Mouse (Mus musculus) liver, adult 2 months (tissue): ENCODE data around the gene Hs3st5. TPM values are rescaled to one million over a fixed set of nuclear protein-coding genes. Genes with fewer than 3 reads are reported as not detected.

Experiments used
- DNase-seq: peaks from one replicate; pipeline ENCODE4 v3.0.0-alpha.2; 2011; ENCODE audit warnings: low read depth, low spot score; ENCODE audit errors: extremely low read depth
- H3K27ac ChIP-seq: fragments of 200-500 bp; replicated peaks from 2 replicates; pipeline ENCODE4 v1.5.1; 2012; ENCODE audit warnings: low read depth, mild to moderate bottlenecking, control low read depth, inconsistent platforms, low read length; ENCODE audit not compliant: insufficient read depth
- H3K27me3 ChIP-seq: fragments of 200-500 bp; 2 replicates; pipeline ENCODE4 v1.6.1; 2012; ENCODE audit warnings: mild to moderate bottlenecking, moderate library complexity, low read length, inconsistent platforms; ENCODE audit not compliant: control insufficient read depth, insufficient read depth
- H3K36me3 ChIP-seq: fragments of 200-500 bp; 2 replicates; pipeline ENCODE4 v1.6.1; 2012; ENCODE audit warnings: low read length, inconsistent platforms; ENCODE audit not compliant: control insufficient read depth, insufficient read depth
- H3K4me1 ChIP-seq: fragments of 200-500 bp; 2 replicates; pipeline ENCODE4 v1.6.1; 2011; ENCODE audit warnings: low read length; ENCODE audit not compliant: control insufficient read depth, insufficient read depth
- H3K4me3 ChIP-seq: fragments of 200-500 bp; 2 replicates; pipeline ENCODE4 v1.5.1; 2011; ENCODE audit warnings: low read depth, mild to moderate bottlenecking, control low read depth, low read length, moderate library complexity; ENCODE audit not compliant: insufficient read depth
- H3K79me2 ChIP-seq: fragments of 200-500 bp; 2 replicates; pipeline ENCODE4 v1.6.1; 2012; ENCODE audit warnings: inconsistent platforms, mild to moderate bottlenecking, low read length, moderate library complexity; ENCODE audit not compliant: control insufficient read depth, insufficient read depth
- H3K9ac ChIP-seq: fragments of 200-500 bp; 2 replicates; pipeline ENCODE4 v1.6.1; 2012; ENCODE audit warnings: low read depth, mild to moderate bottlenecking, control low read depth, inconsistent platforms, low read length
- CTCF ChIP-seq: fragments of 200-500 bp; IDR thresholded peaks from 2 replicates; pipeline ENCODE4 v1.5.1; 2011; ENCODE audit warnings: low read depth, low read length, control low read depth
- POLR2A ChIP-seq: fragments of 200-500 bp; IDR thresholded peaks from 2 replicates; pipeline ENCODE4 v1.6.1; 2011; ENCODE audit warnings: low read length, control low read depth; ENCODE audit not compliant: insufficient read depth; ENCODE audit errors: extremely low read depth
- WGBS: fragments of 180-500 bp; shearing (Covaris S2); methylation state at CpG from one replicate; pipeline ENCODE4 v1.1.7; 2018; 5-methylcytosine and 5-hydroxymethylcytosine counted together
- polyA plus RNA-seq: library from polyadenylated mRNA; depleted of rRNA; stranded (reverse); fragments of >200 nt; gene quantifications from 2 replicates; pipeline ENCODE4 v1.2.3, GENCODE M21; 2012
- total RNA-seq: library from RNA; depleted of rRNA; stranded (reverse); fragments of >200 nt; gene quantifications from 2 replicates; pipeline ENCODE4 v1.2.3, GENCODE M21; 2014

Hs3st5 gene
- total and polyA plus RNA-seq, 2 experiments, result not detected

DNA sequence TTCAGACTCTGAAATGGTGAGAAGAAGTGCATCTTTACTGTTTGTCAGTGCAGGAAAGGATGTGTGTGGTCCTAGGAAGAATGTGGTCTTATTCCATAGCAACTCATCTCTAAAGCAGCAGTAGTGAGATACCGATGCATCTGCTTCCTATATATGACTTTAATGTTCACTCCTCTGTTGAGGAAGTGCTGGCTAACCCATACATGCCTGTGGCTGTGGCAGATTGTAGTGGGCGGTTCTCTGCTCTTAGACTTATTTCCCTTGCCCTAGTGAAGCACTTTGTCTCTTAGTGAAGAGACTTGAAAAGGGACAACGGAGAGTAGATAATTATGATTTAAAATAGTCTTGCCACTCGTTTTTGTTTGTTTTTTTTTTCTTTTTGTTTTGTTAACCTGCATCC is 47.4 kb downstream of the Hs3st5 start:
- Histone ChIP-seq H3K36me3 (no peaks in the 10 kb centered on the region), H3K4me3 (no peak overlapping the region), H3K27ac (no peak overlapping the region), H3K4me1 (no peaks in the 10 kb centered on the region), H3K79me2 (no peaks in the 10 kb centered on the region), H3K27me3 (no peaks in the 10 kb centered on the region), H3K9ac (no peak overlapping the region)
- TF ChIP-seq POLR2A, result no peak
- no peak for TF ChIP-seq CTCF
- DNase-seq, result no peak
- WGBS, result 59% methylated on average over 4 of the region's 4 CpGs

- DNase-seq, result no peak
These were observed 48.6 kb downstream of the Hs3st5 start for GRCm38 (mm10) chr10:36554941-36555888.

DNA sequence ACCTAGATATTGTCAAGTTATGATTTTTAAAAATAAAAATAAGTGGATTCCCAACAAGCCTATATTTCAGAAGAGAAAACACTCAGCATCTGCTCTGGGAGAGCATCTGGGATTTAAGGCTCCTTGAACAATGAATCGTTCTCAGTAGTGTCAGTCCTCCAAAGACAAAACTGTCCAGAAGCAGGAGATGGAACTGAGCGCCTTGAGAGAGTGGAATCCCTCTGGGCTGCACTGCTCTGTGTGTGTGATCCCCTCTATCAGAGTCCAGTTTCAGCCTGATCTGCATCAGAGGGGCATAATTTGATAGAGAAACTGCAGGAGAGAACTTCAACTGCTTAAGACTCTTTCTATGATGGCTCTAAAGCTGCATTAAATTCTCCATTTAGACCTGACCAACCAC is 49.5 kb downstream of the Hs3st5 start:
- Histone ChIP-seq H3K9ac (no peak overlapping the region), H3K27me3 (no peaks in the 10 kb centered on the region), H3K36me3 (no peaks in the 10 kb centered on the region), H3K27ac (no peak overlapping the region), H3K79me2 (no peaks in the 10 kb centered on the region), H3K4me3 (no peak overlapping the region), H3K4me1 (no peaks in the 10 kb centered on the region)
- WGBS, result 73% methylated on average over 2 of the region's 2 CpGs
- no peak for DNase-seq
- TF ChIP-seq POLR2A (no peak), CTCF (no peak)

More at GRCm38 (mm10) chr10:36554941-36555888, 48.6 kb downstream of the Hs3st5 start:
- no peak for TF ChIP-seq CTCF
- no peak for TF ChIP-seq POLR2A
- no peaks in the 10 kb centered on the region for H3K79me2 ChIP-seq
- no peaks in the 10 kb centered on the region for H3K27me3 ChIP-seq
- no peak overlapping the region for H3K27ac ChIP-seq
- no peak overlapping the region for H3K9ac ChIP-seq
- H3K4me3 ChIP-seq, result no peak overlapping the region
- H3K4me1 ChIP-seq, result no peaks in the 10 kb centered on the region
- WGBS, result 47% methylated on average over 6 of the region's 6 CpGs
- H3K36me3 ChIP-seq, result no peaks in the 10 kb centered on the region

- Histone ChIP-seq H3K4me1 (no peaks in the 10 kb centered on the region), H3K27ac (no peak overlapping the region), H3K36me3 (no peaks in the 10 kb centered on the region), H3K9ac (no peak overlapping the region), H3K27me3 (no peaks in the 10 kb centered on the region), H3K4me3 (no peak overlapping the region), H3K79me2 (no peaks in the 10 kb centered on the region)
- TF ChIP-seq CTCF (no peak), POLR2A (no peak)
- no peak for DNase-seq
- WGBS, result 81% methylated on average over 6 of the region's 6 CpGs
These were observed 51.1 kb downstream of the Hs3st5 start for GRCm38 (mm10) chr10:36557673-36558072.

DNA sequence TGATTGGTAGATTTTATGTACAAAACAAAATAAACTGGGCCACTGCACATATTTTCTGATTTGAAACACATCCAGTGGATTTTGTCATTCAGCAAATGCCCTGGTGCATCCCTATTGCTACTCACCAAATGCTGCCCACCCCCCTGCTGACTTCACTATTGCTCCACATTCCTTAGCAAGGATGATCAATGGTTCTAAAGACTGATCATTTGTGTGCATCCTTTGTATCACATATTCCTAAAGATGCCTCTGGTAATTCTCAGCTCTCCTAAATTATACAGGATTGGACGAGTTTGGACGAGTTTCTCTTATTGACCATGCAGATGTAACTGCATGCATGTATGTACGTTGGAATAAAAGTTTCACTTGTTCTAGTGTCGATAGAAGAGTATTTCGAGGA is 52.1 kb downstream of the Hs3st5 start:
- 86% methylated on average over 5 of the region's 5 CpGs for WGBS
- Histone ChIP-seq H3K27ac (no peak overlapping the region), H3K79me2 (no peaks in the 10 kb centered on the region)

GRCm38 (mm10) chr10:36567258-36567657 is 60.6 kb downstream of the Hs3st5 start:
- H3K4me3 ChIP-seq, result no peak overlapping the region
- no peak overlapping the region for H3K27ac ChIP-seq
- no peaks in the 10 kb centered on the region for H3K79me2 ChIP-seq
- no peaks in the 10 kb centered on the region for H3K36me3 ChIP-seq
- WGBS, result 51% methylated on average over 2 of the region's 2 CpGs
- no peak for DNase-seq
- no peaks in the 10 kb centered on the region for H3K4me1 ChIP-seq
- no peaks in the 10 kb centered on the region for H3K27me3 ChIP-seq
- no peak for TF ChIP-seq CTCF
- TF ChIP-seq POLR2A, result no peak
- H3K9ac ChIP-seq, result no peak overlapping the region

More for the DNA sequence above, 52.1 kb downstream of the Hs3st5 start:
- no peaks in the 10 kb centered on the region for H3K27me3 ChIP-seq
- H3K36me3 ChIP-seq, result no peaks in the 10 kb centered on the region
- H3K4me1 ChIP-seq, result no peaks in the 10 kb centered on the region
- H3K9ac ChIP-seq, result no peak overlapping the region
- no peak overlapping the region for H3K4me3 ChIP-seq
- DNase-seq, result no peak
- TF ChIP-seq CTCF (no peak), POLR2A (no peak)
